Mouse (Mus musculus) thymus, adult 2 months (tissue): ENCODE results near the gene Eml2.

Source experiments
- CTCF ChIP-seq: fragments of 200-500 bp; IDR thresholded peaks from 2 replicates; pipeline ENCODE4 v1.5.1; 2012; ENCODE audit warnings: mild to moderate bottlenecking, control low read depth, low read length, moderate library complexity, borderline replicate concordance; ENCODE audit not compliant: control insufficient read depth, poor library complexity, insufficient read depth; ENCODE audit errors: extremely low read depth
- POLR2A ChIP-seq: fragments of 200-500 bp; IDR thresholded peaks from 2 replicates; pipeline ENCODE4 v1.6.1; 2012; ENCODE audit warnings: mild to moderate bottlenecking, low read length, control low read depth, moderate library complexity; ENCODE audit not compliant: control insufficient read depth, poor library complexity, insufficient read depth; ENCODE audit errors: extremely low read depth

- TF ChIP-seq CTCF: no peak
- no peak for TF ChIP-seq POLR2A
Measured at GRCm38 (mm10) chr7:19230041-19230580, 53.9 kb downstream of the Eml2 start.
